Mouse (Mus musculus) megakaryocyte-erythroid progenitor cell, adult 5-6 weeks (primary cell): ENCODE data around the gene Rbbp6. TPM values are rescaled to one million over a fixed set of nuclear protein-coding genes. Genes with fewer than 3 reads are reported as not detected.

Source experiments
- ATAC-seq: replicated peaks from 2 replicates; pipeline ENCODE4 v1.8.0; 2016; ENCODE audit warnings: mild to moderate bottlenecking, inconsistent platforms; ENCODE audit not compliant: severe bottlenecking, poor library complexity, low FRiP score, low TSS enrichment
- total RNA-seq, 2 experiments: library from RNA; stranded (forward) in 1 of 2; stranded (reverse) in 1 of 2; fragments of 200-1000, 215-1000 nt in 1 of 2; fragments of >200 nt in 1 of 2; fragmentation: Nextera tagmentation in 1 of 2; gene quantifications; 2 replicates each; pipeline ENCODE4 v1.2.3; 2014 to 2017

Rbbp6 gene
- 120 and 143 TPM in 2 replicates for total RNA-seq (2014; fragmentation: Nextera tagmentation)
- total RNA-seq (2017): 89.7 and 95.3 TPM in 2 replicates

DNA sequence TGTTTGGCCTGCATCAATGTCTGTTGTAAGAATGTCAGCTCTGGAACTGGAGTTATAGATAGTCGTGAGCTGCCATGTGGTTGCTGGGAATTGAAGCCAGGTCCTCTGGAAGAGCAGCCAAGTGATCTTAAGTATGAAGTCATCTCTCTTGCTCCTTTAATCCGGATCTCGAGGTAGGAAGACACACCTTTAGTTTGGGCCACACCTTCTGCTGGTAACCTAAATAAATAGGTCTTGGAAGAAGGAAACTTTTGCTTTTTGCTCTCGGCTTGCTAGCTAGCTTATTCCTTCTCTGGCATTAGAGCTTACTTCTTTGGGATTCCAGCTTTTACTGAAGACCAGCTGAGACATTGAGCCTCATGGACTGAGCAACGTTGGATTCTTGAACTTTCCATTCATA, at the start of gene Rbbp6:
Gene Rbbp6 (plus strand): TSS at position 301 of the 400 bp plus-strand sequence.
- ATAC-seq: no peak

DNA sequence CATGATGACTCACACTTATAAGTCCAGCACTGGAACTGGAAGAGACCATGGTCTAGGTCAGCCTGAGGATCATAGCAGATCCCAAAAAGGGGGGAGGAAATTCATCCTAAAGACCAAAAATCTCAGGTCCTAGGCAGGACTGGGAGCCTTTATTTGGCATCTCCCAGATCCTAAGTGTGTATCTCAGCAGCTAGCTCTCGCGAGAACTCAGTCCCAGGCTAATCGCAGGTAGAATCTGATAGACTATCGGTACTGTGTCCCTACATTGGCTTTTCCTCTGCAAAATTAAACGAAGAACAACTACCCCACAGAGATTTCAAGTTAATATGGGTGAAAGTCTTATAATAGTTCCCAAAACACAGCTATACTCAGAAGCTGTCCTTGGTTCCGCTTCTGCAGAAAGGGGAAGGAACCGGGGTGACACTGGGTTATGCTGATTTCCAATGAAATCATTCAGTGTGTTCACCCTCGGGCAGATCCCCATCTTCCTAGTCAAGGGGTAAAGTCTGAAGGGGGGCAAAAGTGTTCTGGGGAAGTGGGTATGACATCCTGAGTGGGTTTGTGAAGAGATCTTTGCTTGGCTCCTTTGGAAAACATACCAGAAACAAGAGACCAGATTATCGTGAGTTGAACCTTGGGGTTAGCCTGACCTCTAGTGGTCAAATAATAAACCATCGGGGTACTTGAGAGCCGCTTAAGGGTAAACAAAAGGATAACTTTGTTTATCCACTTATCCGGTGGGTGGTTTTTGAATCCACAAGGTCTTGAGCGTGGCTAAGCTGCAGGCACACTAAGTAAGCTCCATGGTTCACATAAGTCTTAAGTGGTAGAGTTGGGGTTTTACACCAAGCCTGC, 45.5 kb upstream of the Rbbp6 start:
- peak; percentile 82 for ATAC-seq

DNA sequence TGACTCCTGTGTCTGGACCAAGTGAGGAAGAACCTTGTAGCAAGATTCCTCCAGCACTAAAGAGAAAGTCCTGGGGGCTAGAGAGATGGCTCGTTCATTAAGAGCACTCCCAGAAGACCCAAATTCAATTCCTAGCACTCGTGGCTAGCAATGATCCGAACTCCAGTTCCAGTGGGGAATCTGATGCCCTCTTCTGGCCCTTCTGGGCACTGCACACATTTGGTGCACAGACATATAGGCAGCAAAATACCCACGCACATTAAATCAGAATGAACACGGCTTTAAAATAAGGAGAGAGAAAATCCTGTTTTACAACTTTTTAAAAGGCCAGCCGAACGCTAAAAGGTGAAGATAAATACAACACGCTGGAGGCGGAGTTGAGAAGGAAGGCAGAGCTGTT, 43.9 kb upstream of the Rbbp6 start:
- no peak for ATAC-seq

DNA sequence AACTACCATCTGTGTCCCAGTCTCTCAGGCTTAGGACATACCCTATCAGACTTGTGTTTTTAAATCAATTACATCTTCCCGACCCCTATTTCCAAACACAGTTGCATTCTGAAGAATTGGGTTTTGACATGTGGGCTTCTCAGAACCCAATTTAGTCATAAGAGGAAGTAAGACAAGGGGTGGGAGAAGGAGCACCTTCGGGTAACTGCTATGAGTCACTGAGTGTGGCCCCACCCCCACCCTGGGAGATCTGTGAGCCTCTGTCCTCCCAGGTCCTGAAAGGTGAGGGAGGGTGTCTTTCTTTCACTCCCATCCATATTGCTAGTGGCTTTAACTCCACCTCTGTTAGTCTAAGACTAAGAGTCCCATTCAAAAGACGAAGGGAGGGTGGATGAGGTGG, 41.2 kb upstream of the Rbbp6 start:
- ATAC-seq: no peak

DNA sequence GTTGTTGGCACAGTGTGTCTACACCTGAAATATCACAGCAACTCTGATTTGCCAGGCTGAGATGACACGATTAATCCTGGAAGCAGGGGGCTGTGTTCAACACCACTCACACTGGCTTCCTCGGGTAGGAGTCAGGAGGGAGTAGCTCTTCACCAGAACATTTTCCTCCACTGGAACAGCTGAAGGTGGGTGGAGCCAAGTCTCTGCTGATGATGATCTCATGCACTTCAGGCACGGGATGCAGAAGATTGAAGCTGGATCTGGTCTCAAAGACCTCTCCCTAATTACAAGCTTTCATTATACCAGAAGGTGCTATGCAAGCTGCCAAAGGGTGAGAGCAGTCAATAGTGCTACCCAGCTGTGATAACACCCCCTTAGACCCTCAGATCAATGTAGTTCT, 35.0 kb upstream of the Rbbp6 start:
- ATAC-seq: no peak

DNA sequence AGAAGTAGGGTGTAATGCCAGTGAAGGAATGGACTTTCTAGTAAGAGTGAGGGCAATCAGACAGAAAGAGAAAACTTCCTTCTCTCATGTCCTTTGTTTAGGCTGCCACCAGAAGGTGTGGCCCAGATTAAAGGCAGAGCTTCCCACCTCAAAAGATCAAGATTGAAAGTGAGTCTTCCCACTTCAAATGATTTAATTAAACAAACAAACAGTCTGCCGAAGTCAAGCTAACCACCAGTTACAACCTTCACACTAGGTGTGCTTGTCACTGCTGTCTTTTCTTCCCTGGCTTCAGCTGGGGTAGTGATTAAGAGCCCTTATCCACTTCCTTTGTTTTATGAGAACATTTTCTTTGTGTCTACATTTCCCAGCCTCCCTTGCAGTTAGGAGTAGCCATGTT, 33.3 kb upstream of the Rbbp6 start:
- ATAC-seq: no peak

DNA sequence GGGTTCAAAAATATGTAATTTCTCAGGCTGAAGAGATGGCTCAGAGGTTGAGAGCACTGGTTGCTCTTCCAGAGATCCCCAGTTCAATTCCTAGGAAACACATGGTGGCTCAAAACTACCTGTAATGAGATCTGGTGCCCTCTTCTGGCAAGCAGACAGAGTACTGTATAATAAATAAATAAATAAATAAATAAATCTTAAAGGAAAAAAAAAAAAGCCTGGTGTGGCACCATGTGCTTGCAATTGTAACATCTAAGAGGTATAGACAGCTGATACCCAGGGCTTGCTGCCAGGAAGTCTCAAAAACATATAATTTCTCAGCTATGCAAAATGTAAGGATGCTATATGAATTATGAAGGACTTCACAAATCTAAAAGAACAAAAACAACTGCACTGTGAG, 28.9 kb upstream of the Rbbp6 start:
- ATAC-seq: no peak

DNA sequence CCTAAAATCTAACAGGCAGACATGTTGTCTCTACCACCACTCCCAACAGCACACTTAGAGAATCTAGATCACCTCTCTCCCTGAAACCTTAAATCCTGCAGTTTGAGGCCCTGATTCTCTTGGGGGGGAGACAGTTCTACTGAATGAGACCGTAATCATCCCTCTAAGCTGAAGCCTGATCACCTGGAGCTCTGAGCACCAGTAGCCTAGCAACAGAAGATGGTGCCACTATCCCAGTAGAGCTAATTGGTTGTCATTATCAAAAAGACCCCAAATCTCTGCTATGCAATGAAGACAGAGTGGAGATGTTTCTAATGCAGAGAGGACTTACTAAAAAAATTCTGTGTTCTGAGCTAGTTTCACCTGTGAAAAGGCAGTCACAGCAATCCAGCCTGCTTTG, 27.3 kb upstream of the Rbbp6 start:
- ATAC-seq: no peak

DNA sequence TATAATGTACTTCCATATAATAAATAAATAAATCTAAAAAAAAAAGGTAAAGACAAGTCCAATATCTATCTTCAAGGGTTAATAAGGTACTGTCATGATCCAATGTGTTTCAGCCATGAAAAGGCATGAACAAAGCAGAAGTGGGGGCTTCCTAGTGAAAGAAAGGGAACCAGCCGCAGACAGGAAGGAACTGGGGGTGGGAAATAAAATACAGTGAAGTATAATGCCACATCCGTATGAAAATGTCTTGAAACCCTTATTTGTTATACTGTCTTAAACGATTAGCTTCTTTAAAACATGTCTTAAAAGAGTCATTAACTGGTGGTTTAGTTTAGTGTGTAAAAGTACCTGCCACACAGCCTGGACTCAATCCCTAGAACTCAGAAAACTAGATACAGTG, 26.3 kb upstream of the Rbbp6 start:
- ATAC-seq: no peak

DNA sequence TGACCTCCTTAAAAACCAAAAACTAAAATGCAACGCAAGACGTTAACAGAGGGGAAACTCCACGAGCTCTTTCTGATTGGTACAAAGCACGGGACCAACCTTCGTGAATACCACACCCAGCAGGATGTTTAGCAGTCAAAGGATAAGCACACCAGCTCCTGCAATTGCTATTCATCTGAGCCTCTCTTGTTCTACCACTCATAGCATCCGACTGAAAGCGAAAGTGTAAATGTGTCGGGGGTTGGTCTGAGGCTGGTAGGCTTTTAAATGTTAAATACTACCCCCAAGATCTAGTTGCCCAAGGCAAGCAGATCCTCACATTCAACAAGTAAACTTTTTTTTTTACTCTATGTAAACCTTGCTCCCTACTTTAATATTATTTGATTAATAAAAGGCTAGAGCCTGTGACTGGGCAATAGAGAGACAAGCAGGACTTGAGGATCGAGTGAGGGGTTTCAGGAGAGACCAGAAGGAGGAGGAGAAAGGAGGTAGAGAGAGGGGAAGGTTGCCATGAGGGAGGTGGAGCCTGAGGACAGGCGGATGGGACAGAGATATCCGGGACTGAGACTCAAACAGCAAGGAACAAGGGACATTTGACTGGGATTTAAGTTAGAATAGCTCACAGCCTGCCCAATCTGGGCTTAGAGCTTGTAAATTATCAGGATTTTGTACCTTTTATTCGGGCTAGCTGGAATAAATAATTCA, 25.0 kb upstream of the Rbbp6 start:
- ATAC-seq: peak; percentile 77

DNA sequence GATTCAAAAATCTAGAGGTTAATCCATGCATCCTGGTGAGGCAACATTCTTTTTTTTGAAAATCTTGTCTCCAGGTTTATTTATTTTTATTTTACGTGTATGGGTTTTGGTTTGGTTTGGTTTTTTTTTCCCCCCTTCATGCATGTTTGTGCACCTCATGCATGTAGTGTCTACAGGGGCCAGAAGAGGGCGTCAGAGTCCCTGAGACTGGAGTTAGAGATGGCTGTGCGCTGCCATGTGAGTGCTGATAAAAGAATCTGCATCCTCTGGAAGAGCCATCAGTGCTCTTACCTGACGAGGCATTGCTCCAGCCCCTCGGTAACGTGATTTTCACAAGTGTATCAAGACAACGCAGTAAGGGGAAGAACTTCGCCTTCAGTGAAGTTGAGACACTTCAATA, 23.4 kb upstream of the Rbbp6 start:
- no peak for ATAC-seq

DNA sequence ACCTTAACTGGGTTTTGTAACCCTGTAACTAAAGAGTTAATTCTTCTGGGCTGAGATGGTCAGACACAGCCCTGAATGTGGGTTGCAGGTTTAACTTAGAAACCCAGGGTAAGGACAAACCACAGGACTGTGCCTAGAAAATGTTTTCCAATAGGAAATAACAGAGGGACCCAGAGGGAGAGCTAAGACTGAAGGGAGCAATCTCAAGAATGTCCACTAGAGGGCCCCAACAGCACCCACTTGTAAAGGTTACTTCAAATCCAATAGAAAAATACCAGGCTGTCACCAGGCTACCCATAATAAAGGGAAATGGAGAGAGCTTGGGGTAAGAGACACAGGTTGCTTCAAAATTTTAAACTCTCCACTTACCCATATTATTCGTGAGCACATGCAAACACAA, 20.3 kb upstream of the Rbbp6 start:
- ATAC-seq: peak; percentile 85

DNA sequence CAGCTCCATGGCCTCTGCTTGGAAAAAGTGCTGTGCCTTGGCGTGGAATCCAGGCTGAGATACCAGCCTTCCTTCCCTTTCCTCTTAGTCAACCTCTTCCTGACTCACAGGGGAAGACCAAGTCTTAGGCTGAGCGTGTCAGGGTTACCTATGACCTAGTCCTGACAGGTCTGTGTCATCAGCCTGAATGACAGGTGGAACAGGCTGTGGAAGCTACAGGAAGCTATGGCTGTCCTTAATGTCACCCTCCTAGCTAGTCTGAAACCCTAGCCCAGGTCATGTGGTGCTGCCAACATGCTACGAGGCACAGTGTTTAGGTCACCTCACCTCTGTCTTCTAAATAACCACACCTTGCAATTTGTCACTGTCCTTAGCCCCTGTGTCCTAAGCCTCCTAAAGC, 16.2 kb upstream of the Rbbp6 start:
- no peak for ATAC-seq

DNA sequence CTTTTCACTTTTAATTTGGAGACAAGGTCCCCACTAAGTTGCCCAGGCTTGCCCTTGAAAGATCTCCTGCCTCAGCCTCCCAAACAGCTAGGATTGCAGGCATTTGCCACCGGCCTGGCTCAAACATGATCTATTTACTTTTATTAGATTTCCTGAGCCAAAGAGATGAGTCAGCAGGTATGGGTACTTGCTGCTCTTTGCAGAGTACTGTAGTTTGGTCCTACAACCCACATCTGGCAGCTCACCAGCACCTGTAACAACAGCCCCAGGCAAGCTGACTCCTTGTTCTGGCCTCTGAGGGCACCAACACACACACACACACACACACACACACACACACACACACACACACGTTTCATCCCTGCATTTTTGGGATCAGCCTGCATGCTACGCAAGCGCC, 14.0 kb upstream of the Rbbp6 start:
- ATAC-seq: no peak

DNA sequence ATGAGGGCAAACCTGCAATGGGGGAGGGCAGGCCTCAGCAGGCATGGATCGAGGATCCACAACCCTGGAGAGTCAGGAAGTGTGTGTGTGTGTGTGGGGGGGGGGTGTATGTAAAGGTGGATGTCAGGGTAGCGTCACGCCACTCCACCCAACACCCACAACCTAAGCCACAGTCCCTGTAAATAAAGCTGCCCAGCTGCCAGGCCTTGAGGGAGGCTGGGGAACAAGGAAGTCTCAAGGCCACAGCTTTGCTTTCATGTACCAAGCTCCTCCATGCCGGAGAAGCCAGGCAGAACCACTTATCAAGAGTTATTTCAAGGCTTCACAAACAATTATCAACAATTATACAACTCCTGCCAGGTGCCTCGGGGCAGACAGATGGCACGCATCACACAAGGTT, 13.4 kb upstream of the Rbbp6 start:
- ATAC-seq: no peak

DNA sequence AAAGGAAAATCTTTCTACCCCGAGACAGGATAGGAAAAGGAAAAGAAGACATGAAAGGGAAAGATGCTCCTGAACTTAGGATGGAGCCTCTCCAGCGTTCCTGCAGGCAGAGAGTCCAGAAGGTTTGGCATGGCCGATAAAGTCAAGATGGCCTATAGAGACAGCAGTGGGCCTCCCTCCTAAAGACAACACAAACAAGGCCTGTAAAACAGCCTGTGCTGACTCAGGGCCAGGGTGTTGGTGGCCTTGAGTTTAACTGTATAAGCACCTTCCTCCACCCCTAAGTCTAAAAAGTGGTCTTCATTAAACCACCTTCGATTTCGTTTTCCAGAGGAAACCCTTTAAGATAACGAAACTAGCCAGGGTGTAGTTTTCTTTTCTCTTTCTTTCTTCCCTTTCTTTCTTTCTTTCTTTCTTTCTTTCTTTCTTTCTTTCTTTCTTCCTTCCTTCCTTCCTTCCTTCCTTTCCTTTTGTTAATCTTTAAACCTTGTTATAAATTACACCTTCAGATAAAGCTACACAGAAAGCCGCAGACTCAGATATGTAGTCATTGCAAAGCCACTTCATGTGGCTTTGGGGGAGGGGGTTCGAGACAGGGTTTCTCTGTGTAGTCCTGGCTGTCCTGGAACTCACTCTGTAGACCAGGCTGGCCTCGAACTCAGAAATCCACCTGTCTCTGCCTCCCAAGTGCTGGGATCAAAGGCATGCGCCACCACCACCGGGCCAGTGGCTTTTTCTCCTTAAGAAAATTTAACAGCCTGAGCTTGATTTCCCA, 10.8 kb upstream of the Rbbp6 start:
- ATAC-seq: no peak

DNA sequence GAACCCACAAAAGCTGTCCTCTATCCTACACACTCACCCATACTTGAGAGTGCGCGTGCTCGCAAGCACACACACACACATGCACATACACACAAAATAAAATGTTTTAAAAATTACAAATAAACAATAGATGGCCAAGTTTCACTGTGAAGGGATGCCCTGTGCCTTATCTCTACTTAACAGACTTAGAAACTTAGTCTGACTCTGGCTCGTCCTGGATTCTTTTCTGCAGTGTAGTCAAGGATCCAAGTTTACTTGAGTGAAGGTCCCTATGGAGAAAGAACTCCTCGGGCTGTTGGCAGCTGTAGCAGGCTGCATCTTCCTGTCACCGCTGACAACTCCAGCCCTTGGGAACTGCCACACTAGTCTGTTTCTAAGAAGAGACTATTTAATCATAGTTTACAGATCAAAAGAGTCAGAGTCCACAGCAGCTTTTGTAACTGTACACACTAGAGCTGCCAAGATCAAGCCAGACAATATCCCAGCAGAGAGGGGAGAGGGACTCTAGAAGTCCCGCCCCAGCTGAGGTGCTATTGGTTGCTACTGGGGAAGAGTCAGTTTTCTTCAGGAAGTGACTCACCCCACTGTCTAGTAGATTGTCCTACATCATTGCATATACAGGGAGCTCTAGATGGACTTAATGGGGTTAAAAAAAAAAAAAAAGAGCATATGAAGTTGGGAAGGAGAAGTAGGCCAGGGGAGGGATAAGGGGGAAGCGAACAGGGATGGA, 10.1 kb upstream of the Rbbp6 start:
- ATAC-seq: peak; percentile 94

DNA sequence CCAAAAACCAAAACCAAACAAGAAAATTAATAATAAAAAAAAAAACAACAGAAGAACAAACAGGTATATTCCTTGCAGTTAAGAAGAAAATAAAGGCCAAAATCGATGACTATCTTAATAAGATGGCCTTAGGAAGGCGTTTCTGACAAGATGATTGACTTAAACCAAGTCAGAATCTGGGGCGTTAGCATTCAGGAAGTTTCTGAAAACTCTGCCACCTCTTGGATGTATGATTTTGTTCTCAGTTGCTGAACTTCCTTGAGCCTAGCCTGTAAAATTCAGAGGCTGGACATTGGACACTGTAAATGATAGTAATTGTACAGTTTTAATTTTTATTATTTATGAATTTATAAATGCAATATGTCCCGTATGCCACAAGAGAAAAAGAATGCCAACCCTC, 3.3 kb downstream of the Rbbp6 start:
- no peak for ATAC-seq

DNA sequence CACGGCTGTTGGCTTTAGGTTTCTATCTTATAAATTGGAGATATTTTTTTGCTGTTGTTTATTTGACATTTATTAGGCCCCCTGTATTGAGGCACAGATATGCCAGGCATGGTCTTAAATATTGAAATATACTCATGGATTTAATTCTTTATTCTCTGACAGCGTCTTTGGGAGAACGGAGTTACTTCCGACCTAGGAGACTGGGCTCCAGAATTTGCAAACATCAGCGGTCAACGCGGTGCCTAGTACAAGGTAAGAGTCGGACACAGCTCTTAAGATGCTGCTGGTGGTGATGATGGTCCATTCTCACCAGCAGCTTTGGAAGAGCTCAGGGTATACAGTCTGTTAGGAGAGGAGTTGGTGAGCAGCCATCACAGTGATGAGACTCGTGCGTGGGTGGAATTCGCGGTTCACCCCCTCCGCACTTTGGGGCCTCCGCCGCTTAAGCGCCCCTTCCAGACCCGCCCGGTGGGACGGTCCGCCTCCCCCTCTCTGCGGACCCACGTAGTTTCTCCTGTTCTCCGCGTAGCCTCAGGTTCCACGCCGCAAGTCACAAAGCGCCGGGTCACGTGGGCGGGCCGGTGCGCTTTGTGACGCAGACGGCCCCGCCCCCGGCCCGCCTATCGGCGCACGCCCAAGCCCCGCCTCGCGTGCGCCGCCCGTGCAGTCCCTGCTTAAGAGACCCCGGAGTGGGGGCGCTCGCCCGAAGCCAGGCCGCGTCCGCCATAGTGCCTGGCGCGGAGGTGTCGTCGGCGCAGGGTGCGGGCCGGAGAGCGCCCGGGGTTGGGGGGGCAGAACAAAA, 3.9 kb downstream of the Rbbp6 start:
- ATAC-seq: peak; percentile 88
